Comparison of ENCODE assay signal across 12 mouse cellular contexts in genomic region chr2:14146913-14147312, GRCm38 (mm10). TPM values are rescaled to one million over a fixed set of nuclear protein-coding genes. Genes with fewer than 3 reads are reported as not detected.
A peak's percentile ranks its signal among the peaks of the same experiment; 100 is the strongest.
DNase-seq lines count a peak whose midpoint lies in the region; ATAC-seq and TF ChIP-seq lines count a peak whose summit lies in the region.
"Had no signal": no experiment of that assay in that cellular context is flagged by ENCODE, and none has a peak within 500 bp of the region (broad histone marks: within the 10 kb centered on the region; RNA-seq: fewer than 3 reads in every experiment).

No protein-coding gene starts in this region.

- 0 out of 2 replicates have a peak, but pooled peaks cover 2% of the 10 kb centered on the region for H3K36me3 ChIP-seq in hindbrain, embryonic 11.5 days (ENCODE audit: control insufficient read depth, insufficient read depth, low read length)
- H3K36me3 ChIP-seq in hindbrain, embryonic 12.5 days, result peaks cover 20% of the 10 kb centered on the region
- H3K36me3 ChIP-seq in MEL (ENCODE audit: control insufficient read depth in 1 of 2, insufficient read depth in 2 of 2, low read length in 2 of 2), result peaks cover 2 to 23% of the 10 kb centered on the region in 2 experiments; a peak in 2 of 4 replicates

- WGBS in hindbrain, embryonic 11.5 days, result 89% methylated on average over 2 of the region's 2 CpGs
- 93% methylated on average over 2 of the region's 2 CpGs for WGBS in hindbrain, embryonic 12.5 days

- intact Hi-C loops in heart, postnatal 14 days (cut with DNase I), result loop anchor here (10.0 kb wide), 1 partner anchor 102 kb away; no protein-coding TSS in a partner anchor

- H3K4me1 ChIP-seq in hindbrain, embryonic 11.5 days (replicated peaks; ENCODE audit: control insufficient read depth, insufficient read depth, low read length), result no peaks in the 10 kb centered on the region
- no peaks in the 10 kb centered on the region for H3K4me1 ChIP-seq in hindbrain, embryonic 12.5 days
- H3K4me1 ChIP-seq in MEL (ENCODE audit: control insufficient read depth in 1 of 2, insufficient read depth in 2 of 2, low read length in 2 of 2), result no peaks in the 10 kb centered on the region; a peak in 1 of 4 replicates
- H3K4me1 ChIP-seq: kidney, embryonic 15.5 days; neural tube, embryonic 13.5 days had no signal

- TF ChIP-seq RAD21 in MEL (IDR thresholded peaks at IDR 0.05; ENCODE audit: low read depth, low read length), result peak; percentile 36

- no peaks in the 10 kb centered on the region for H3K79me2 ChIP-seq in MEL (ENCODE audit: control insufficient read depth, insufficient read depth, low read length, poor library complexity)

- DNase-seq in hindbrain, embryonic 11.5 days (ENCODE audit: low spot score), result peak; percentile 16
- DNase-seq in lung, postnatal 36 days, result peak; percentile 25
- DNase-seq in lung, adult 18-20 months, result no peak
- DNase-seq in MEL (ENCODE audit: low read depth, low spot score), result peak; percentile 36
- DNase-seq in induced T-regulatory cell, adult 2 months (ENCODE audit: low read depth), result peak; percentile 32
- DNase-seq in frontal cortex, postnatal 36 days (ENCODE audit: low spot score in 2 of 2), result no peak
- DNase-seq in heart, postnatal 14 days, result no peak
- DNase-seq: cerebellum, postnatal 36 days; lung, postnatal 14 days had no signal

- no peaks in the 10 kb centered on the region for H3K9me3 ChIP-seq in hindbrain, embryonic 11.5 days (ENCODE audit: control insufficient read depth, low read length)
- H3K9me3 ChIP-seq in hindbrain, embryonic 12.5 days (replicated peaks), result no peaks in the 10 kb centered on the region
- no peaks in the 10 kb centered on the region for H3K9me3 ChIP-seq in MEL (replicated peaks; ENCODE audit: insufficient read depth, low read length)
- H3K9me3 ChIP-seq: kidney, embryonic 15.5 days; neural tube, embryonic 13.5 days had no signal

- H3K27me3 ChIP-seq in hindbrain, embryonic 11.5 days (ENCODE audit: control insufficient read depth, insufficient read depth, low read length), result no peaks in the 10 kb centered on the region
- no peaks in the 10 kb centered on the region for H3K27me3 ChIP-seq in hindbrain, embryonic 12.5 days
- H3K27me3 ChIP-seq in MEL (ENCODE audit: control insufficient read depth in 1 of 2, insufficient read depth in 2 of 2, low read length in 2 of 2), result no peaks in the 10 kb centered on the region
- H3K27me3 ChIP-seq: kidney, embryonic 15.5 days; neural tube, embryonic 13.5 days had no signal

- TF ChIP-seq CTCF in MEL (IDR thresholded peaks at IDR 0.05 in 2 of 3, conservative IDR thresholded peaks at IDR 0.05 in 1 of 3; ENCODE audit: control insufficient read depth in 1 of 3, insufficient read depth in 1 of 3, low read depth in 2 of 3, low read length in 3 of 3, poor library complexity in 1 of 3, severe bottlenecking in 1 of 3), result peak; percentile 22 to 56 (median 26); a peak in 4 of 6 replicates

- no peak overlapping the region for H3K4me3 ChIP-seq in hindbrain, embryonic 11.5 days (ENCODE audit: low read depth, low read length)
- H3K4me3 ChIP-seq in hindbrain, embryonic 12.5 days, result no peak overlapping the region
- no peak overlapping the region for H3K4me3 ChIP-seq in MEL (ENCODE audit: control insufficient read depth in 1 of 2, insufficient read depth in 1 of 2, low read depth in 2 of 2, low read length in 2 of 2)
- H3K4me3 ChIP-seq: kidney, embryonic 15.5 days; neural tube, embryonic 13.5 days had no signal

- H3K9ac ChIP-seq in hindbrain, embryonic 11.5 days (ENCODE audit: low read depth, low read length), result no peak overlapping the region
- no peak overlapping the region for H3K9ac ChIP-seq in hindbrain, embryonic 12.5 days
- no peak overlapping the region for H3K9ac ChIP-seq in MEL (ENCODE audit: control insufficient read depth, low read depth, low read length, poor library complexity, severe bottlenecking)
- H3K9ac ChIP-seq: kidney, embryonic 15.5 days; neural tube, embryonic 13.5 days had no signal

- TF ChIP-seq POLR2A in MEL (IDR thresholded peaks at IDR 0.05; ENCODE audit: control insufficient read depth in 1 of 2, insufficient read depth in 1 of 2, low read depth in 1 of 2, low read length in 2 of 2, poor library complexity in 1 of 2), result no peak

- H3K4me2 ChIP-seq in hindbrain, embryonic 11.5 days (replicated peaks; ENCODE audit: low read depth, low read length), result no peak overlapping the region
- H3K4me2 ChIP-seq in hindbrain, embryonic 12.5 days (replicated peaks), result no peak overlapping the region
- H3K4me2 ChIP-seq: kidney, embryonic 15.5 days; neural tube, embryonic 13.5 days had no signal

- ATAC-seq in hindbrain, embryonic 11.5 days (ENCODE audit: low FRiP score), result no peak
- ATAC-seq in hindbrain, embryonic 12.5 days (ENCODE audit: low FRiP score), result no peak

- TF ChIP-seq EP300 in MEL (IDR thresholded peaks at IDR 0.05; ENCODE audit: low read depth in 1 of 2, low read length in 2 of 2), result no peak

- no peak overlapping the region for H3K27ac ChIP-seq in hindbrain, embryonic 11.5 days (ENCODE audit: low read depth, low read length)
- H3K27ac ChIP-seq in hindbrain, embryonic 12.5 days, result no peak overlapping the region
- H3K27ac ChIP-seq in MEL (ENCODE audit: control insufficient read depth, low read depth, low read length), result no peak overlapping the region
- H3K27ac ChIP-seq: kidney, embryonic 15.5 days; neural tube, embryonic 13.5 days had no signal

TF ChIP-seq in MEL, 35 proteins besides CTCF, POLR2A, EP300 and RAD21:
- TF ChIP-seq MXI1 (IDR thresholded peaks at IDR 0.05; ENCODE audit: low read depth, low read length) (no peak), CHD2 (IDR thresholded peaks at IDR 0.05; ENCODE audit: low read length) (no peak), BHLHE40 (IDR thresholded peaks at IDR 0.05; ENCODE audit: borderline replicate concordance, low read depth, low read length) (no peak), ZC3H11A (IDR thresholded peaks at IDR 0.05; ENCODE audit: low read depth, low read length) (peak; percentile 25; the same call in 1 of the 2 replicates), SMC3 (IDR thresholded peaks at IDR 0.05; ENCODE audit: low read depth, low read length) (peak; percentile 70)
TF ChIP-seq in MEL: peak in this region for 2.

RNA-seq across cellular contexts. Expression of gene Tmem236, which starts 27.4 kb away (rescaled TPM):
- polyA plus RNA-seq in hindbrain, embryonic 11.5 days (2014; fragmentation: Nextera tagmentation; extraction: Ambion mirVana), result 0.08 TPM in 1 of 2 replicates, not detected in the other
- polyA plus RNA-seq in hindbrain, embryonic 12.5 days (2016; fragmentation: Nextera tagmentation; extraction: Ambion mirVana), result 0.10 TPM in 1 of 2 replicates, not detected in the other
- 0.04 and 0.07 TPM in 2 replicates for total RNA-seq in MEL (2012; rRNA removed)
- polyA plus RNA-seq in MEL (2012; ENCODE audit: insufficient read depth in 1 of 2, insufficient read length in 2 of 2, low read depth in 1 of 2, low replicate concordance in 2 of 2, missing spikeins in 1 of 2), result under 1 TPM in 1 of 2 experiments, not detected in 1; 0.06 TPM
- under 1 TPM in 1 of 2 experiments, not detected in 1; 0.07 TPM for total RNA-seq in heart, postnatal 14 days (2021)

Comparison
In these comparisons a context has a peak if more than half of its experiments do, and no peak if none do; other contexts are left out.
1. DNase-seq: peak in hindbrain, embryonic 11.5 days (single experiment), lung, postnatal 36 days (single experiment), MEL (single experiment) and induced T-regulatory cell, adult 2 months (single experiment); none in lung, adult 18-20 months (0 of 2), frontal cortex, postnatal 36 days (0 of 2) and heart, postnatal 14 days (0 of 2).